8 mouse cellular contexts compared by ENCODE assay signal in genomic region chr7:79535251-79536111, GRCm38 (mm10).
A peak's percentile ranks its signal among the peaks of the same experiment; 100 is the strongest.
DNase-seq lines count a peak whose midpoint lies in the region; ATAC-seq and TF ChIP-seq lines count a peak whose summit lies in the region.

No protein-coding gene starts in this region.

- no peaks in the 10 kb centered on the region for H3K9me3 ChIP-seq in hindbrain, embryonic 11.5 days (ENCODE audit: control insufficient read depth, low read length)
- no peaks in the 10 kb centered on the region for H3K9me3 ChIP-seq in limb, embryonic 15.5 days

- WGBS in hindbrain, embryonic 11.5 days, result under 1% methylated on average over 53 of the region's 66 CpGs
- WGBS in limb, embryonic 15.5 days, result under 1% methylated on average over 64 of the region's 66 CpGs
- WGBS in olfactory bulb, adult 2 months, result under 1% methylated on average over 66 of the region's 66 CpGs

- peak overlapping the region; percentile 78 for H3K9ac ChIP-seq in hindbrain, embryonic 11.5 days (ENCODE audit: low read depth, low read length)
- H3K9ac ChIP-seq in limb, embryonic 15.5 days, result no peak overlapping the region

- peak; percentile 26; the same call in 1 of the 2 replicates for TF ChIP-seq POLR2A in olfactory bulb, adult 2 months (IDR thresholded peaks at IDR 0.05; ENCODE audit: insufficient read depth, low read depth, low read length)

- peak; percentile 60 for DNase-seq in cerebellum, adult 11 months
- peak; percentile 8 for DNase-seq in CD4-positive helper T cell, adult 2 months (ENCODE audit: low read depth, low spot score)
- peak; percentile 86 for DNase-seq in hindbrain, embryonic 11.5 days (ENCODE audit: low spot score)
- no peak for DNase-seq in spleen, adult 12 weeks (ENCODE audit: low spot score)

- peaks cover 45% of the 10 kb centered on the region for H3K27me3 ChIP-seq in hindbrain, embryonic 11.5 days (ENCODE audit: control insufficient read depth, insufficient read depth, low read length)
- peaks cover 98% of the 10 kb centered on the region for H3K27me3 ChIP-seq in limb, embryonic 15.5 days

- no peak for TF ChIP-seq CTCF in olfactory bulb, adult 2 months (IDR thresholded peaks at IDR 0.05; ENCODE audit: insufficient read depth, low read depth, low read length)

- H3K4me1 ChIP-seq in hindbrain, embryonic 11.5 days (replicated peaks; ENCODE audit: control insufficient read depth, insufficient read depth, low read length), result peaks cover 23% of the 10 kb centered on the region
- H3K4me1 ChIP-seq in limb, embryonic 15.5 days, result peaks cover 17% of the 10 kb centered on the region
- H3K4me1 ChIP-seq in olfactory bulb, adult 2 months (ENCODE audit: control insufficient read depth, insufficient read depth, low read length), result peaks cover 35% of the 10 kb centered on the region

- peak overlapping the region; percentile 70 for H3K4me2 ChIP-seq in hindbrain, embryonic 11.5 days (replicated peaks; ENCODE audit: low read depth, low read length)
- H3K4me2 ChIP-seq in limb, embryonic 15.5 days, result peak overlapping the region; percentile 76

- H3K36me3 ChIP-seq in hindbrain, embryonic 11.5 days (ENCODE audit: control insufficient read depth, insufficient read depth, low read length), result no peaks in the 10 kb centered on the region
- H3K36me3 ChIP-seq in limb, embryonic 15.5 days, result no peaks in the 10 kb centered on the region

- peak overlapping the region; percentile 97 for H3K27ac ChIP-seq in hindbrain, embryonic 11.5 days (ENCODE audit: low read depth, low read length)
- no peak overlapping the region for H3K27ac ChIP-seq in limb, embryonic 15.5 days
- peak overlapping the region; percentile 80 for H3K27ac ChIP-seq in olfactory bulb, adult 2 months (ENCODE audit: insufficient read depth, low read depth, low read length)

- H3K4me3 ChIP-seq in hindbrain, embryonic 11.5 days (ENCODE audit: low read depth, low read length), result peak overlapping the region; percentile 42
- peak overlapping the region; percentile 41 for H3K4me3 ChIP-seq in limb, embryonic 15.5 days
- peak overlapping the region; percentile 62 for H3K4me3 ChIP-seq in olfactory bulb, adult 2 months (ENCODE audit: insufficient read depth, low read depth, low read length)

- no peak for ATAC-seq in cerebellum, adult (ENCODE audit: insufficient number of reproducible peaks, low FRiP score, low TSS enrichment)
- ATAC-seq in common myeloid progenitor, adult 5-6 weeks (replicated peaks; ENCODE audit: low read depth, poor library complexity, severe bottlenecking), result 0 out of 2 replicates have a peak, but pooled peaks have one; percentile 5
- ATAC-seq in hindbrain, embryonic 11.5 days (ENCODE audit: low FRiP score), result peak; percentile 75
- no peak for ATAC-seq in limb, embryonic 15.5 days (ENCODE audit: insufficient number of reproducible peaks, low FRiP score, low TSS enrichment, low read depth)

Comparison
In these comparisons a context has a peak if more than half of its experiments do, and no peak if none do; other contexts are left out.
1. ATAC-seq: peak in common myeloid progenitor, adult 5-6 weeks (single experiment) and hindbrain, embryonic 11.5 days (single experiment); none in cerebellum, adult (single experiment) and limb, embryonic 15.5 days (single experiment).
2. Peak in every context shown above with its lines, with median percentiles within 50 percentile points of each other: H3K4me3 ChIP-seq.